Comparison of ENCODE assay signal across 8 mouse cellular contexts in genomic region chr7:127041851-127042672, GRCm38 (mm10). TPM values are rescaled to one million over a fixed set of nuclear protein-coding genes. Genes with fewer than 3 reads are reported as not detected.
DNase-seq lines count a peak whose midpoint lies in the region; ATAC-seq and TF ChIP-seq lines count a peak whose summit lies in the region.

Kif22 (minus strand) TSS chr7:127042471.

- peak within 1 kb of the TSS; percentile 87 for H3K9ac ChIP-seq in embryonic facial prominence, embryonic 14.5 days (ENCODE audit: low read depth, low read length)
- H3K9ac ChIP-seq in liver, adult 2 months (ENCODE audit: low read depth, low read length) = peak within 1 kb of the TSS; percentile 80

- H3K4me3 ChIP-seq in embryonic facial prominence, embryonic 14.5 days (ENCODE audit: low read depth, low read length) = peak within 1 kb of the TSS; percentile 80
- peak within 1 kb of the TSS; percentile 77 for H3K4me3 ChIP-seq in liver, adult 2 months (ENCODE audit: insufficient read depth, low read depth, low read length)

- WGBS in embryonic facial prominence, embryonic 14.5 days = under 1% methylated on average over 51 of the region's 53 CpGs
- under 1% methylated on average over 53 of the region's 53 CpGs for WGBS in liver, adult 2 months

- peak; percentile 89 to 91 for DNase-seq in B cell, adult 2 months
- peak; percentile 76 to 86 for DNase-seq in adrenal gland, postnatal 4 days (ENCODE audit: low spot score in 2 of 2)
- peak; percentile 96 for DNase-seq in embryonic facial prominence, embryonic 14.5 days (ENCODE audit: low spot score)
- peak; percentile 93 for DNase-seq in heart, adult 8-10 months (ENCODE audit: low spot score)
- peak; percentile 86 to 94 for DNase-seq in kidney, adult 8-10 months
- DNase-seq in liver, adult 2 months (ENCODE audit: extremely low read depth, low read depth, low spot score) = peak; percentile 75
- peak; percentile 84 to 90 for DNase-seq in spleen, postnatal 36 days (ENCODE audit: low spot score in 2 of 2)

- no peak for TF ChIP-seq CTCF in liver, adult 2 months (IDR thresholded peaks at IDR 0.05; ENCODE audit: low read depth, low read length)

- peak within 1 kb of the TSS; percentile 76 for H3K27ac ChIP-seq in embryonic facial prominence, embryonic 14.5 days (replicated peaks; ENCODE audit: low read depth, low read length)
- 0 out of 2 replicates have a peak within 1 kb of the TSS, but pooled peaks have one; percentile 20 for H3K27ac ChIP-seq in liver, adult 2 months (replicated peaks; ENCODE audit: insufficient read depth, low read depth, low read length)

- no peaks in the 10 kb centered on the region for H3K27me3 ChIP-seq in embryonic facial prominence, embryonic 14.5 days (replicated peaks; ENCODE audit: control insufficient read depth, insufficient read depth, low read length)
- H3K27me3 ChIP-seq in liver, adult 2 months (ENCODE audit: control insufficient read depth, insufficient read depth, low read length) = no peaks in the 10 kb centered on the region

- peak within 1 kb of the TSS; percentile 79 for H3K4me2 ChIP-seq in embryonic facial prominence, embryonic 14.5 days (ENCODE audit: low read depth, low read length)

- no peaks in the 10 kb centered on the region for H3K9me3 ChIP-seq in embryonic facial prominence, embryonic 14.5 days (ENCODE audit: control insufficient read depth, low read length)

- ATAC-seq in embryonic facial prominence, embryonic 14.5 days (ENCODE audit: low read depth) = peak; percentile 91
- ATAC-seq in monocyte, adult 5-6 weeks (replicated peaks; ENCODE audit: insufficient number of reproducible peaks, low FRiP score, low TSS enrichment, poor library complexity, severe bottlenecking) = peak; percentile 100

- no peaks in the 10 kb centered on the region for H3K79me2 ChIP-seq in liver, adult 2 months (ENCODE audit: control insufficient read depth, insufficient read depth, low read length)

- H3K4me1 ChIP-seq in embryonic facial prominence, embryonic 14.5 days (ENCODE audit: control insufficient read depth, insufficient read depth, low read length) = peaks cover 5% of the 10 kb centered on the region; the same call in 1 of the 2 replicates
- peaks cover 3% of the 10 kb centered on the region for H3K4me1 ChIP-seq in liver, adult 2 months (ENCODE audit: control insufficient read depth, insufficient read depth, low read length)

- TF ChIP-seq POLR2A in liver, adult 2 months (IDR thresholded peaks at IDR 0.05; ENCODE audit: extremely low read depth, insufficient read depth, low read length) = no peak

- H3K36me3 ChIP-seq in embryonic facial prominence, embryonic 14.5 days (ENCODE audit: control insufficient read depth, insufficient read depth, low read length) = peaks cover 14% of the 10 kb centered on the region; the same call in 1 of the 2 replicates
- H3K36me3 ChIP-seq in liver, adult 2 months (ENCODE audit: control insufficient read depth, insufficient read depth, low read length) = no peaks in the 10 kb centered on the region

RNA-seq across cellular contexts. Expression of gene Kif22, which starts in this region (rescaled TPM):
- total RNA-seq in adrenal gland, postnatal 4 days (2021) = 10 to 100 TPM; 45.2 to 45.9 TPM
- 74.9 and 96.4 TPM in 2 replicates for polyA plus RNA-seq in embryonic facial prominence, embryonic 14.5 days (2014; fragmentation: Nextera tagmentation; extraction: Ambion mirVana)
- total RNA-seq in heart, adult 8-10 months (2022) = 1 to 10 TPM in 3 of 4 experiments, not detected in 1; 1.2 to 2.2 (median 1.6) TPM
- total RNA-seq in liver, adult 2 months (2014; rRNA removed) = 0.37 and 1.3 TPM in 2 replicates
- 0.44 and 0.75 TPM in 2 replicates for polyA plus RNA-seq in liver, adult 2 months (2012; rRNA removed)
- 0.85 to 3.7 TPM (median 0.97 TPM) in 3 replicates for total RNA-seq in monocyte, adult 5-6 weeks (2017)

Comparison
In these comparisons a context has a peak if more than half of its experiments do, and no peak if none do; other contexts are left out.
1. Peak in every context shown above with its lines: DNase-seq, ATAC-seq, H3K4me3 ChIP-seq and H3K27ac ChIP-seq.
2. RNA of gene Kif22 (polyA plus RNA-seq): 74.9 to 96.4 TPM in embryonic facial prominence, embryonic 14.5 days; 0.44 to 0.75 TPM in liver, adult 2 months; every median in the first group is over 10 times any median in the second.